Mouse (Mus musculus) stomach, postnatal 0 days (tissue): ENCODE data around the gene Gm3194.
"Not testable (repeated sequence)": the region's sequence is repeated elsewhere in the genome, so short reads cannot be mapped to it uniquely, and the experiment has no call there.

Experiments used
- CTCF ChIP-seq: IDR thresholded peaks from 2 replicates; pipeline ENCODE4 v1.5.1; 2016; ENCODE audit warnings: antibody characterized with exemption, low read depth, mild to moderate bottlenecking, moderate library complexity
- EP300 ChIP-seq: optimal IDR thresholded peaks from 2 replicates; pipeline ENCODE3; 2016; ENCODE audit warnings: antibody characterized with exemption

DNA sequence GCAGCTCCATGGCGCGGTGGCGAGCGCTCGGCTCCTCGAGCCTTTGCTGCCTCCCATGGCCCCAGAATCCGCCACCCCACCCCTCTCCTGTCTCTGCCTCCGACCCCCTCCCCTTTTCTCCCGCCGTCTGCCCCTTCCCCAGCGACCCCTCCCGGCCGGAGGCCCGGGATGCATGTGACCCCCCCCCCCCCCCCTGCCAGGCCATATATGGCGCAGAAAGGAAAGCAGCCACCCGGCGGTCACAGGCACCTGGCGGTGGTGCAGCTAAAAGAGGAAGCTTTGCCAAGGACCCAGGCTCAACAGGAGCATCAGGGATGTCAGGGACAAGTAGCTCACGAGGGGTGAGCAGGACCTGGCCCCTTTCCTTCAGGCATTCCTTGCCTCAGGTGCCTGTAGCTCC is 5.2 kb upstream of the Gm3194 start:
- TF ChIP-seq CTCF, EP300: not testable (repeated sequence)
